Mouse (Mus musculus) myocyte (in vitro differentiated cells): ENCODE measurements around the gene Rpl23a. TPM values are rescaled to one million over a fixed set of nuclear protein-coding genes. Genes with fewer than 3 reads are reported as not detected.
A peak's percentile ranks its signal among the peaks of the same experiment; 100 is the strongest.

Experiments used
- H3K27me3 ChIP-seq: one replicate; pipeline ENCODE4 v1.6.1; 2011; ENCODE audit not compliant: control insufficient read depth, insufficient read depth, insufficient read length
- H3K36me3 ChIP-seq: one replicate; pipeline ENCODE4 v1.6.1; 2011; ENCODE audit not compliant: control insufficient read depth, insufficient read depth
- H3K4me2 ChIP-seq: one replicate; pipeline ENCODE4 v1.6.1; 2011; ENCODE audit warnings: low read depth, control low read depth
- H3K4me3 ChIP-seq: one replicate; pipeline ENCODE4 v1.5.1; 2011; ENCODE audit warnings: mild to moderate bottlenecking, control low read depth, moderate library complexity
- H3K79me2 ChIP-seq: one replicate; pipeline ENCODE4 v1.6.1; 2011; ENCODE audit not compliant: control insufficient read depth, insufficient read depth
- H3ac ChIP-seq: one replicate; pipeline ENCODE4 v1.6.1; 2011; ENCODE audit not compliant: control insufficient read depth, insufficient read length
- CEBPB ChIP-seq: IDR thresholded peaks from 2 replicates; pipeline ENCODE4 v1.6.1; 2011; ENCODE audit warnings: mild to moderate bottlenecking, moderate library complexity; ENCODE audit not compliant: poor library complexity, insufficient read depth, severe bottlenecking
- E2F4 ChIP-seq: IDR thresholded peaks from one replicate; pipeline ENCODE4 v1.6.1; 2011; ENCODE audit warnings: mild to moderate bottlenecking, control low read depth, moderate library complexity; ENCODE audit not compliant: insufficient read depth
- MAX ChIP-seq: IDR thresholded peaks from one replicate; pipeline ENCODE4 v1.6.1; 2011; ENCODE audit warnings: low read depth, mild to moderate bottlenecking, control low read depth
- MYOD1 ChIP-seq, 3 experiments: IDR thresholded peaks; one replicate each; pipeline ENCODE4 v1.6.1; 2011; ENCODE audit warnings: control low read depth in 2 of 3, low read depth in 2 of 3, mild to moderate bottlenecking in 2 of 3, moderate library complexity in 1 of 3; ENCODE audit not compliant: insufficient read length in 2 of 3, control insufficient read depth in 1 of 3
- MYOG ChIP-seq, 3 experiments: IDR thresholded peaks; one replicate each; pipeline ENCODE4 v1.6.1; 2011; ENCODE audit warnings: control low read depth in 2 of 3, low read depth in 2 of 3, mild to moderate bottlenecking in 2 of 3; ENCODE audit not compliant: insufficient read length in 2 of 3, control insufficient read depth in 1 of 3, insufficient read depth in 1 of 3
- POLR2A ChIP-seq: IDR thresholded peaks from one replicate; pipeline ENCODE4 v1.6.1; 2011; ENCODE audit warnings: low read depth, mild to moderate bottlenecking, control low read depth, moderate library complexity; ENCODE audit not compliant: insufficient read length
- POLR2AphosphoS2 ChIP-seq: IDR thresholded peaks from one replicate; pipeline ENCODE4 v1.6.1; 2011; ENCODE audit warnings: low read depth, control low read depth; ENCODE audit not compliant: insufficient read length
- REST ChIP-seq: IDR thresholded peaks from one replicate; pipeline ENCODE4 v1.6.1; 2011; ENCODE audit warnings: mild to moderate bottlenecking, control low read depth, moderate library complexity; ENCODE audit not compliant: insufficient read depth, insufficient read length
- SRF ChIP-seq: IDR thresholded peaks from one replicate; pipeline ENCODE4 v1.6.1; 2011; ENCODE audit warnings: low read depth; ENCODE audit not compliant: control insufficient read depth, insufficient read length
- TCF12 ChIP-seq: IDR thresholded peaks from one replicate; pipeline ENCODE4 v1.6.1; 2011; ENCODE audit warnings: mild to moderate bottlenecking, control low read depth; ENCODE audit not compliant: poor library complexity, insufficient read depth, severe bottlenecking
- TCF3 ChIP-seq: IDR thresholded peaks from one replicate; pipeline ENCODE4 v1.6.1; 2011; ENCODE audit warnings: low read depth, control low read depth; ENCODE audit not compliant: insufficient read length
- polyA plus RNA-seq: library from polyadenylated mRNA; unstranded; fragments of >200 nt; fragmentation: generic; extraction: Trizol; gene quantifications from one replicate; pipeline ENCODE4 v1.2.1, GENCODE M21; 2012; ENCODE audit warnings: missing spikeins

Gene Rpl23a
- polyA plus RNA-seq, 1 experiment: 3,571 TPM

DNA sequence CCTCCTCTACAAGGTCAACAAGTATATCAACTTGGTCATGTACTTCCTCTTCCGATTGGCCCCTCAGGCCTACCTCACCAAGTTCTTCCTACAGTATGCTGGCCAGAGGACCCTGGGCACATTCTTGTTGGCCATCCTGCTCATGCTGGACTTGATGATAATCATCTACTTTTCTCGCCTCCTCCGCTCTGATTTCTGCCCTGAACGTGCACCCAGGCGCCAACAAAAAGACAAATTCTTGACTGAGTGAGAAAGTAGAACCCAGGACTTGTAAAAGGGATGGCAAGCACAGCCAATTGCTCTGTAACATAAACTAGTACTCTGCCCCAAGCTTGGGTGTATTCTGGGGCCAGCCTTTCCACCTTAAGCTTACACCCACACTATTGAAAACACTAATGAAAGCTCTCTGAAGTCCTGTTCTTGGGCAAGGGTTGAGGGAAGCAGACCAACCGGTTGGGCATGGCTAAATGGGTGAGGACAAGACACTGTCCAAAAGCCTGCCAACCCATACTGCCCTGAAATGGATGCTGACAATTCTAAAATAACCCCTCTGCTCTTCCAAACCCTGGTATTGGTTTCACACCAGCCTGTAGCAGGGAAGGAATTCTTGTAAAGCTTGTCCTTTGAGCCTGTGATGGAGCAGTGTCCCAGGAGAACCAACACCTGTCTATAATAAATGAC is 3.2 kb downstream of the Rpl23a start:
- Histone ChIP-seq H3K4me3 (no peak overlapping the region), H3K4me2 (peak overlapping the region; percentile 95)
- TF ChIP-seq MAX (no peak), MYOG (IDR thresholded peaks at IDR 0.05; ENCODE audit: control insufficient read depth in 1 of 3, insufficient read depth in 1 of 3, insufficient read length in 2 of 3, low read depth in 2 of 3) (no peak), REST (no peak), POLR2AphosphoS2 (peak; percentile 40)

DNA sequence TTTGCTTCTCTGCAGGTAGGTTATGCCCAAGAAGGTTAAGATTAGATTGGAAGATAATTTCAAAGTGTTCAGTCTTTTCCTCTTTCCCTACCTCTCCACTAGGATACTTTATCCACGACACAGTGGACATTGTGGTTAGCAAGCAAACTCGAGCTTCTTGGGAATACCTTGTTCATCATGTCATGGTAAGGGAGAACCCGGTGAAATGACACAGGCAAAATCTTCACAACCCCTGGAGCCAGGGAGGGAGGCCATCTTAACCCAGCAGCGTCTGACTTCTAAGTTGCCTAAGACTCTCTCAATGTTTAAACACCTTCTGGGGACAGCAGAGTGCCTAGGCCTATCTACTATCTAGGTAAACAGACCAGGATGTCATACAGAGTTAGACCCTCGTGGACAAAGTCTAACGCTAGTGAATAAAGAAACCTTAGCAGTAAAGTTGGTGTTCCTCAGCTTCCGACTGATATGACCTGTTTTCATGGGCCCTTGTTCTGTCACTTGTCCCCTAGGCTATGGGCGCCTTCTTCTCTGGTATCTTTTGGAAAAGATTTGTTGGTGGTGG is 3.9 kb downstream of the Rpl23a start:
- H3K4me2 ChIP-seq: peak overlapping the region; percentile 95
- TF ChIP-seq MAX: no peak
- no peak for TF ChIP-seq REST
- no peak for TF ChIP-seq MYOG (IDR thresholded peaks at IDR 0.05; ENCODE audit: control insufficient read depth in 1 of 3, insufficient read depth in 1 of 3, insufficient read length in 2 of 3, low read depth in 2 of 3)
- TF ChIP-seq TCF3: no peak
- TF ChIP-seq POLR2A: no peak
- TF ChIP-seq CEBPB: no peak
- TF ChIP-seq POLR2AphosphoS2: no peak
- no peak for TF ChIP-seq E2F4
- TF ChIP-seq SRF: no peak
- no peaks in the 10 kb centered on the region for H3K27me3 ChIP-seq
- peak overlapping the region; percentile 14 for H3ac ChIP-seq
- H3K79me2 ChIP-seq: peaks cover 33% of the 10 kb centered on the region
- peaks cover 32% of the 10 kb centered on the region for H3K36me3 ChIP-seq
- H3K4me3 ChIP-seq: peak overlapping the region; percentile 62

More for the DNA sequence above, 3.2 kb downstream of the Rpl23a start:
- Histone ChIP-seq H3K36me3 (peaks cover 32% of the 10 kb centered on the region), H3K27me3 (no peaks in the 10 kb centered on the region), H3K79me2 (peaks cover 33% of the 10 kb centered on the region), H3ac (no peak overlapping the region)

DNA sequence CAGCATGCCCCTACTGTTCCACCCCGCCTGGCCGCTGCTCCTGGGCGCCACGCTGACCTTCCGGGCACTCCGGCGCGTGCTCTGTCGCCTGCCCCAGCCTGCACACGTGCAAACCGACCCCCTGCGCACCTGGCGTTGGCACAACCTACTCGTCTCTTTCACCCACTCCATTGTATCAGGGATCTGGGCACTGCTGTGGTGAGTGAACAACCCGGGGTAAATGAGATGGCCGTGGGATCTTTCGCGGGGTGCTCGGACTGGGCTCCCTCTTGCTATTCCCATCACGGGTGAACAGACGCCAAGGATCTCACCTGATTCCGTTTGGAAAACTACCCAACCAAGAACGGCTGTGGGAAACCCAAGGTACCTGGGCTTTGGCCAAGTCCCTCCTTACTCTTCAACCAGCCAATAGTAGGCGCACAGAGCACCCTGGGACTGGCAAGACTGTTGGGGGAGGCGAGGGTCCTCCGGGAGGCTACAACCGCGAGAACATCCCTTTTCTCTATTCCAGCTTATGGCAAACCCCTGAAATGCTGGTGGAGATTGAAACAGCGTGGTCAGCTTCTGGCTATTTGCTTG is 4.4 kb downstream of the Rpl23a start:
- Histone ChIP-seq H3ac (peak overlapping the region; percentile 14), H3K4me3 (peak overlapping the region; percentile 62), H3K79me2 (peaks cover 30% of the 10 kb centered on the region), H3K36me3 (peaks cover 32% of the 10 kb centered on the region), H3K4me2 (peak overlapping the region; percentile 95), H3K27me3 (no peaks in the 10 kb centered on the region)
- TF ChIP-seq MYOG (IDR thresholded peaks at IDR 0.05; ENCODE audit: control insufficient read depth in 1 of 3, insufficient read depth in 1 of 3, insufficient read length in 2 of 3, low read depth in 2 of 3) (peak in 2 of 3 experiments; percentile 51 to 65), MYOD1 (IDR thresholded peaks at IDR 0.05; ENCODE audit: control insufficient read depth in 1 of 3, insufficient read length in 2 of 3, low read depth in 2 of 3) (peak in 2 of 3 experiments; percentile 45 to 73), POLR2AphosphoS2 (peak; percentile 96), MAX (no peak), POLR2A (peak; percentile 41), TCF12 (no peak)

DNA sequence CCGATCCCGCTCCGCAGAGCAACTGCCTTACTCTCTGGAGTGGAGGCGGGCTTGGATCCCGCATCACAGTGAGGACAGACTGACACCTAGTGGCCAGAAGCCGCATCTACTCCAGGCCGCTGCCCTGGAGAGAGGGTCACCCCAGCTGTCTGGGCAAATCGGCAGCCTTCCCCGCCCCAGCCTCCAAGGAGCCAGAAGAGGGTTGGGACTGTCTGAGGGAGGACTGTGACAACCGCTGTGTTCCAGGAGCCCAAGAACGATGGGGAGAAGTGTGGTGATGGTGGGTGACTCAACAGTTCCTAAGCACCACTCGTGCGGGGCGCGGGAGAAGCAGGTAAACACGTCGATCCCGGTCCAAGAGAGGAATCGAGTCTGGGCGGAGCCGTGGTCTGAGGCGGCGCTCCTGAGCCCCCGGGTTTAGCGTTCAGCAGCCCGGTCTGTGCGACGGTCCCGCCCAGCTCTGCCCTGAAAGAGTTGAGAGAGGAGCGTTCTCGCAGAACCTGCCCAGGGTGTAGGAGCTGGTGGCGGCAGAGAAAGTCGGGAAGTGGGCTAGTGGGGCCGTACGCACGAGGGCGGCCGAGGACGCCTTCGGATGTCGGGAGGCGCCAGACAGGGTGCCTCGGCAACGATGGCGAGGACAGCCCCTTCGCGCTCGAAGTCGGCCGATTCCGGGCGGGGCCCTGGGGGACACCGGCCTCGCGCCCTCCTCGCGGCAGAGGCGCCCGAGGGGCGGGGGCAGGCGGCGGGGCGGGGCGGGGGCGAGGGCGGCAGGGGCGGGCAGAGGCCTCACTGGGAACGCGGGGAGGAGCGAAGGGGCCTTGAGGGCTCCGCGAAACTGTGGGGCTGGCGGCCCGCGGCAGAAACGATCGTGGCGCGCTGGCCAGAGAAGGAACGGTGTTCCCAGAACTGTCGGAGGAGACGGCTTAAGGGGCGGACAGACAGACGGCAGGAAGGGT is 5.2 kb downstream of the Rpl23a start:
- Histone ChIP-seq H3K79me2 (peaks cover 26% of the 10 kb centered on the region), H3K4me3 (peak overlapping the region; percentile 62), H3ac (peak overlapping the region; percentile 14), H3K36me3 (peaks cover 32% of the 10 kb centered on the region), H3K27me3 (no peaks in the 10 kb centered on the region), H3K4me2 (peak overlapping the region; percentile 99)
- TF ChIP-seq TCF3: no peak
- TF ChIP-seq REST: no peak
- peak; percentile 72 for TF ChIP-seq POLR2AphosphoS2
- peak in 2 of 3 experiments; percentile 71 to 72 for TF ChIP-seq MYOD1 (IDR thresholded peaks at IDR 0.05; ENCODE audit: control insufficient read depth in 1 of 3, insufficient read length in 2 of 3, low read depth in 2 of 3)
- no peak for TF ChIP-seq E2F4
- peak in 2 of 3 experiments; percentile 45 to 80 for TF ChIP-seq MYOG (IDR thresholded peaks at IDR 0.05; ENCODE audit: control insufficient read depth in 1 of 3, insufficient read depth in 1 of 3, insufficient read length in 2 of 3, low read depth in 2 of 3)
- peak; percentile 76 for TF ChIP-seq POLR2A
- TF ChIP-seq CEBPB: no peak
